Mouse (Mus musculus) MEL (cell line): ENCODE results near the gene A530016L24Rik.

Source experiments
- CHD2 ChIP-seq: IDR thresholded peaks from 2 replicates; pipeline ENCODE4 v1.6.1; 2011; ENCODE audit warnings: low read length, improper control_type of control experiment
- CTCF ChIP-seq, 3 experiments: IDR thresholded peaks in 2 of 3; conservative IDR thresholded peaks in 1 of 3; 2 replicates each; pipeline ENCODE4 v1.5.1; 2011 to 2012; ENCODE audit warnings: low read length in 3 of 3, low read depth in 2 of 3, mild to moderate bottlenecking in 2 of 3, improper control_type of control experiment in 1 of 3, inconsistent platforms in 1 of 3, mixed read lengths in 1 of 3, moderate library complexity in 1 of 3; ENCODE audit not compliant: control insufficient read depth in 1 of 3, insufficient read depth in 1 of 3, poor library complexity in 1 of 3, severe bottlenecking in 1 of 3
- EP300 ChIP-seq, 2 experiments: IDR thresholded peaks; 2 replicates each; pipeline ENCODE4 v1.6.1; 2011; ENCODE audit warnings: improper control_type of control experiment in 2 of 2, low read length in 2 of 2, low read depth in 1 of 2, mild to moderate bottlenecking in 1 of 2
- GABPA ChIP-seq: IDR thresholded peaks from 2 replicates; pipeline ENCODE4 v1.6.1; 2012; ENCODE audit warnings: low read depth, mild to moderate bottlenecking, inconsistent platforms, low read length, improper control_type of control experiment, moderate library complexity
- GATA1 ChIP-seq: IDR thresholded peaks from 2 replicates; pipeline ENCODE4 v1.6.1; 2011; ENCODE audit warnings: low read depth, low read length, improper control_type of control experiment
- MAFK ChIP-seq: IDR thresholded peaks from 2 replicates; pipeline ENCODE4 v1.6.1; 2011; ENCODE audit warnings: low read depth, mild to moderate bottlenecking, low read length, improper control_type of control experiment, borderline replicate concordance
- NRF1 ChIP-seq: IDR thresholded peaks from 2 replicates; pipeline ENCODE4 v1.6.1; 2014; ENCODE audit warnings: low read depth, mild to moderate bottlenecking, inconsistent platforms, low read length, improper control_type of control experiment, moderate library complexity; ENCODE audit not compliant: poor library complexity, insufficient read depth, severe bottlenecking
- POLR2A ChIP-seq, 2 experiments: IDR thresholded peaks; 2 replicates each; pipeline ENCODE4 v1.6.1; 2011 to 2012; ENCODE audit warnings: low read length in 2 of 2, mild to moderate bottlenecking in 2 of 2, control low read depth in 1 of 2, improper control_type of control experiment in 1 of 2, low read depth in 1 of 2, moderate library complexity in 1 of 2; ENCODE audit not compliant: control insufficient read depth in 1 of 2, insufficient read depth in 1 of 2, poor library complexity in 1 of 2
- POLR2AphosphoS2 ChIP-seq: IDR thresholded peaks from 2 replicates; pipeline ENCODE4 v1.6.1; 2011; ENCODE audit warnings: low read length, improper control_type of control experiment
- RAD21 ChIP-seq: IDR thresholded peaks from 2 replicates; pipeline ENCODE4 v1.6.1; 2011; ENCODE audit warnings: mild to moderate bottlenecking, low read depth, low read length, improper control_type of control experiment
- USF1 ChIP-seq: IDR thresholded peaks from 2 replicates; pipeline ENCODE4 v1.6.1; 2014; ENCODE audit warnings: low read depth, mild to moderate bottlenecking, inconsistent platforms, low read length, improper control_type of control experiment, moderate library complexity
- ZC3H11A ChIP-seq: IDR thresholded peaks from 2 replicates; pipeline ENCODE4 v1.6.1; 2012; ENCODE audit warnings: low read depth, mild to moderate bottlenecking, inconsistent platforms, low read length, improper control_type of control experiment

GRCm38 (mm10) chr12:112541483-112542091 is 52.3 kb downstream of the A530016L24Rik start:
- TF ChIP-seq CTCF (IDR thresholded peaks at IDR 0.05 in 2 of 3, conservative IDR thresholded peaks at IDR 0.05 in 1 of 3; ENCODE audit: control insufficient read depth in 1 of 3, insufficient read depth in 1 of 3, low read depth in 2 of 3, low read length in 3 of 3, poor library complexity in 1 of 3, severe bottlenecking in 1 of 3): no peak
- no peak for TF ChIP-seq POLR2AphosphoS2
- no peak for TF ChIP-seq CHD2
- no peak for TF ChIP-seq EP300 (IDR thresholded peaks at IDR 0.05; ENCODE audit: low read depth in 1 of 2, low read length in 2 of 2)
- no peak for TF ChIP-seq USF1
- TF ChIP-seq GATA1: no peak
- no peak for TF ChIP-seq MAFK
- no peak for TF ChIP-seq GABPA
- no peak for TF ChIP-seq ZC3H11A
- no peak for TF ChIP-seq NRF1
- TF ChIP-seq RAD21: no peak
- TF ChIP-seq POLR2A (IDR thresholded peaks at IDR 0.05; ENCODE audit: control insufficient read depth in 1 of 2, insufficient read depth in 1 of 2, low read depth in 1 of 2, low read length in 2 of 2, poor library complexity in 1 of 2): no peak
